Mouse (Mus musculus) hindbrain, embryonic 13.5 days (tissue): ENCODE data around the gene Chchd6. TPM values are rescaled to one million over a fixed set of nuclear protein-coding genes. Genes with fewer than 3 reads are reported as not detected.

ENCODE experiments used
- ATAC-seq: fragments of 200-750 bp; cut with Nextera tagmentation; 2 replicates; pipeline ENCODE4 v1.8.0; 2017; ENCODE audit warnings: moderate TSS enrichment; ENCODE audit not compliant: low FRiP score
- H3K27ac ChIP-seq: fragments of 300-500 bp; sonication (generic); 2 replicates; pipeline ENCODE4 v1.5.1; 2015; ENCODE audit warnings: inconsistent platforms, mild to moderate bottlenecking, moderate library complexity
- H3K27me3 ChIP-seq: fragments of 300-500 bp; sonication (generic); 2 replicates; pipeline ENCODE4 v1.6.1; 2015; ENCODE audit warnings: mild to moderate bottlenecking, inconsistent platforms
- H3K36me3 ChIP-seq: fragments of 300-500 bp; sonication (generic); 2 replicates; pipeline ENCODE4 v1.6.1; 2015; ENCODE audit warnings: mild to moderate bottlenecking, inconsistent platforms
- H3K4me1 ChIP-seq: fragments of 300-500 bp; sonication (generic); replicated peaks from 2 replicates; pipeline ENCODE4 v1.6.1; 2015; ENCODE audit warnings: inconsistent platforms
- H3K4me2 ChIP-seq: fragments of 300-500 bp; sonication (generic); 2 replicates; pipeline ENCODE4 v1.6.1; 2015; ENCODE audit warnings: inconsistent platforms, mild to moderate bottlenecking, moderate library complexity
- H3K4me3 ChIP-seq: fragments of 300-500 bp; sonication (generic); 2 replicates; pipeline ENCODE4 v1.5.1; 2015; ENCODE audit warnings: mild to moderate bottlenecking, inconsistent platforms
- H3K9ac ChIP-seq: fragments of 300-500 bp; sonication (generic); 2 replicates; pipeline ENCODE4 v1.6.1; 2015; ENCODE audit warnings: mild to moderate bottlenecking, inconsistent platforms
- H3K9me3 ChIP-seq: fragments of 300-500 bp; sonication (generic); 2 replicates; pipeline ENCODE4 v1.6.1; 2016; ENCODE audit warnings: inconsistent platforms
- WGBS: fragments of 180-500 bp; shearing (Covaris S2); methylation state at CpG from one replicate; pipeline ENCODE4 v1.1.7; 2015; 5-methylcytosine and 5-hydroxymethylcytosine counted together
- polyA plus RNA-seq: library from polyadenylated mRNA; unstranded; fragments of >200 nt; fragmentation: Nextera tagmentation; extraction: Ambion mirVana; gene quantifications from 2 replicates; pipeline ENCODE4 v1.2.1, GENCODE M21; 2015

Gene Chchd6
- polyA plus RNA-seq, result 125 and 126 TPM in 2 replicates

DNA sequence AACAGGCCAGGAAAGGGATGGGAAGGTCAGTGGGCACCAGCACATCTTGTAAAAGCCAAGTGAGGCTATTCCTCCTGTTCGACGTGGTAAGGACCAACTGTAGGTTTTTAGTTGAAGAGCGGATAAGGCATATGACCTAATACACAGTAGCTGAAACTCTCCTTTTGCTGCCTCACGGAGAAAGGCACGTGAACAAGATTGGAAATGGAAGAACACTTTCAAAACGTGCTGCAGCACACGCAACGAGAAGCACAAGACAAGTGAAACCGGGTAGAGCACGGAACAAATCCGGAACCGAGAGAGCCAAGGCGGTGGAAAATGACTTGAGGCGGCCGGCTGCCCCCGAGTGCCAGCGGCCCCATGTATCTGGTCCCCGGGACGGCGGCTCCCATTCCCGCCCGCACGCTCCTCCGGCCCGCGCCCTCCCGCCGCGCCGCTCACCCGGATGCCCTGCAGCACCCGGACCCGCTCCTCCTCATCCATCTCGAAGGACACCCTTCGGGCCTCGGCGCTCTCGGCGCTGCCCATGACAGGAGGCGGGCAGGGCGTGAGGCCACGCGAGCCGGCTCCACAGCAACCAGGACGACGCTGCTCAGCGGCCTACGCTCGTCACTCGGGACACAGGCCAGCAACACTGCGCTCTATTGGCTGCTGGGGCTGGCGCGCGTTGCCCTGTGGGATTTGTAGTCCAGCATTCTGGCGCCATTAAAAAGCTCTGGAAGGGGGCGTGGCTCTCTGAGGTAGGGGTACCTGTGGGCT, at the start of gene Chchd6:
Gene Chchd6, minus strand, starts transcription at position 635 of the 759 bp plus-strand sequence.
- under 1% methylated on average over 56 of the region's 56 CpGs for WGBS
- Histone ChIP-seq H3K36me3 (no peaks in the 10 kb centered on the region), H3K9me3 (peaks cover 3% of the 10 kb centered on the region; the same call in 1 of the 2 replicates), H3K4me1 (peaks cover 9% of the 10 kb centered on the region), H3K27ac (peak within 1 kb of the TSS; percentile 75), H3K4me3 (peak within 1 kb of the TSS; percentile 73), H3K9ac (peak within 1 kb of the TSS; percentile 87), H3K27me3 (no peaks in the 10 kb centered on the region), H3K4me2 (peak within 1 kb of the TSS; percentile 70)
- peak; percentile 99 for ATAC-seq

DNA sequence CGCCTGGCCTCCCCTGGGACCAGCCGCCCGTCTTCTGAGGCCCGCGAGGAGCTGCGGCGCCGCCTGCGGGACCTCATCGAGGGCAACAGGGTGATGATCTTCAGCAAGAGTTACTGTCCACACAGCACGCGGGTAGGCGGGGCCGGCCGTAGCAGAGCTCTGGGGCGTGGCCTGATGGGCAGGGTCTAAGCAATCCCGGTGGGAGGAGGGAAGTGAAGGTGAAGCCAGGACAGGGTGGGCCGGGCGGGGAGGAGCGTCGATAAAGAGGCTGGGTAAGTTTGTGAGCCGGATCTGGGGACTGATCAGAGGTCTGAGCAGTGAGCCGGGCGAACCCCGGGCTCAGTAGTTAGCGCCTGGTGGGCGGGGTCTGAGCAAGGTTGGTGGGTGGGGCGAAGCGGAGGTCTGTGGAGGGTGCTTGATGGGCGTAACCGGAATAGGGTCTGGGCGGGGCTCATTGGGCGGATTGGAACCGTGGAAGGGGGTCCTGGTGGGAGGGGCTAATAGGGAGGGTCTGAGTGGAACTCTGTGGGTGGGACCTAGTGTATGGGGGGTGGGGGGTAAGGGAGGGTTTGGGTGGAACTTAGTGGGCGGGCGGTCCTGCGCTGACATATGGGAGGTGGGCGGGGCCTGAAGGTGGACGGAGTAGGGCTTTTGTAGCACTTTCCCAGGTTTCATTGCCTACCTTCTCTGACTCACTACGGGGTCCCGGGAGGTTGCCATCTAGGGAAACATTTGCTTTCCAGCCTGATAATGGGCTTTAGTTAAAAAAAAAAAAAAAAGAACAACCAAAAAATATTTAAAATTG, 49.0 kb upstream of the Chchd6 start:
- Histone ChIP-seq H3K9ac (peak overlapping the region; percentile 78), H3K4me3 (peak overlapping the region; percentile 71), H3K27ac (peak overlapping the region; percentile 90), H3K9me3 (no peaks in the 10 kb centered on the region), H3K36me3 (no peaks in the 10 kb centered on the region), H3K27me3 (no peaks in the 10 kb centered on the region), H3K4me1 (peaks cover 14% of the 10 kb centered on the region), H3K4me2 (peak overlapping the region; percentile 74)
- peak; percentile 95 for ATAC-seq
- under 1% methylated on average over 41 of the region's 41 CpGs for WGBS

DNA sequence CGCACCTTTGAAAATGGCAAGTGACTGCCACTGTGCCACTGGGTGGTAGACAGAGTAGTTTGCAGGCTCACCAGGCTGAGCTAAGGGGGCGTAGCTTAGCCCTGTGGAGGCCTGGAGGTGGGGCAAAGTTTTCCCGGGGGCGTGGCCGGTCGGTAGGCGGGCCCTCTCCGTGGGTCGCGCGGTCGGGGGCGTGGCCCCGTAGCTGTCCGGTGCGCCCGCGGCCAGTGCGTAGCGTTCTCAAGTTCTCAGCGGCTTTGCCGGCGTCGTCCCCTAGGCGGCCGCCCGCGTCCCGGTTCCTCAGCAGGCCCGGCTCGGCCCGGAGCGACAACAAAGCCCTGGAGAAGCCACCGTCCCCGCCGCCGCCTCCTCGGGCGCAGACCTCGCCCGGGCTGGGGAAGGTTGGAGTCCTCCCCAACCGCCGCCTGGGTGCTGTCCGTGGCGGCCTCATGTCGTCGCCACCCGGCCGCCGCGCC, 48.4 kb upstream of the Chchd6 start, which contains the start of gene Txnrd3:
Gene Txnrd3, plus strand, starts transcription at position 191 of the 473 bp plus-strand sequence.
- peak; percentile 90 for ATAC-seq
- WGBS, result 1% methylated on average over 40 of the region's 51 CpGs
- H3K4me1 ChIP-seq, result peaks cover 14% of the 10 kb centered on the region
- no peaks in the 10 kb centered on the region for H3K27me3 ChIP-seq
- H3K4me3 ChIP-seq, result peak within 1 kb of the TSS; percentile 71
- H3K9ac ChIP-seq, result peak within 1 kb of the TSS; percentile 78
- H3K9me3 ChIP-seq, result no peaks in the 10 kb centered on the region
- H3K36me3 ChIP-seq, result no peaks in the 10 kb centered on the region
- H3K27ac ChIP-seq, result peak within 1 kb of the TSS; percentile 90
- H3K4me2 ChIP-seq, result peak within 1 kb of the TSS; percentile 74

DNA sequence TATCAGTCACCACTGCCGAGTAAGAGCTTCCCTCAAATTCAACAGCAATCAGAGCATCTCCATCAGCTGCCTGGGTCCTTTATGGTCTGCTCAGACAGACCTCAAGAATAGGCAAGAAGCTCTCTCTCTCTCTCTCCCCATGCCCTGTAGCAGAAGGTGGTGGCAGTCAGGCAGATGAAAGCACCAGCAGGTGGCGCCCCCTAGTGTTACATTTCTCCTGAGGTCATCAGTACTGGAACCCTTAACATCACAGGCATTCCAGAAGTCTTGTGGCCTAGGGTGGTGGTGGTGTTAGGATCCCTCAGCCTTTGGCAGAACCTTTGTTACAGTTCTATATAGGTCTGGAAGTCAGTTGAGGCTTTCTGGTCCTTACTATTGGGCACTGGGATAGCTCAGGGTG, 43.6 kb upstream of the Chchd6 start:
- 33% methylated on average over 2 of the region's 2 CpGs for WGBS
- H3K4me1 ChIP-seq, result peaks cover 13% of the 10 kb centered on the region
- H3K36me3 ChIP-seq, result no peaks in the 10 kb centered on the region
- no peak overlapping the region for H3K4me3 ChIP-seq
- no peaks in the 10 kb centered on the region for H3K27me3 ChIP-seq
- H3K27ac ChIP-seq, result no peak overlapping the region
- no peak for ATAC-seq
- no peaks in the 10 kb centered on the region for H3K9me3 ChIP-seq
- H3K9ac ChIP-seq, result no peak overlapping the region
- no peak overlapping the region for H3K4me2 ChIP-seq

DNA sequence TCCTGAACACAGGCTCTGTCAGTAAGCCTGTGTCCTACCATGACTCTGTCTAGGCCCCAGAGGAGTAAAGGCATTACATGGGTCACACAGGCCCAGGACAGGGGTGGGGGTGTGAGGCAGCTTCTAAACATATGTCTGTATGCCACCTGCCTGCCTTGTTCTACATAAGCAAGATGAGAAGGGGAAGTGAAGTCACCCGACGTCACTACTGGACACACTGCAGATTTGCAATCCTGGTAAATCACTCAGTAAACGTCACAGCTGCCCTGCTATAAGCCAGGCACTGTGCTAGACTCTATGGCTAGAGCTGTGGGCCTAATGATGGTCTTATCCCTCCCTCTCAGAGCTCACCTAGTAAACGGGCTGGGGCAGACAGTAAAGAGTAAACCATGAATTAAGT, 42.5 kb upstream of the Chchd6 start:
- 85% methylated on average over 4 of the region's 4 CpGs for WGBS
- ATAC-seq, result no peak
- no peaks in the 10 kb centered on the region for H3K36me3 ChIP-seq

DNA sequence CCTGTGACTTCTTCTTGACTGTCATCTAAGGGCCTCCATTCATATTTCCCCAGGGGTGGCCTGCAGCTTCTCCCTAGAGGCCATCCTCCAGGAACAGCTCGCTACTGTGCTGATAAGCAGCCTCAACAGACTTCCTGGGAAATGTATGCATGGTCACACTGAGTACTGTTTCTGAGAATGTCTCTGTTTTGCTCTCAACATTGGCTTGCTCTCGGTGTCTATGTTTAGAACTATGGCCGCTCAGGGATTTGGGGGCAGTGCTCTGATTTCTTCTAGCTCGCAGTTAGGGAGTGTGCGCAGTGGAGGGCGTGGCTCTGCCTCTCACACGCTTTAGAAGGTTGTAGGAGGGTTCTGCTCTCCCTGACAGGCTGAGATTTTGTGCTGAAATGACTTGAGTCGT, 38.9 kb upstream of the Chchd6 start:
- Histone ChIP-seq H3K9me3 (no peaks in the 10 kb centered on the region), H3K4me1 (peaks cover 25% of the 10 kb centered on the region), H3K27me3 (no peaks in the 10 kb centered on the region), H3K36me3 (no peaks in the 10 kb centered on the region), H3K4me2 (no peak overlapping the region), H3K9ac (no peak overlapping the region), H3K27ac (no peak overlapping the region), H3K4me3 (no peak overlapping the region)
- 51% methylated on average over 8 of the region's 8 CpGs for WGBS
- no peak for ATAC-seq

More for the DNA sequence above, 42.5 kb upstream of the Chchd6 start:
- Histone ChIP-seq H3K9me3 (no peaks in the 10 kb centered on the region), H3K27me3 (no peaks in the 10 kb centered on the region), H3K4me2 (no peak overlapping the region), H3K4me3 (no peak overlapping the region), H3K27ac (no peak overlapping the region), H3K9ac (no peak overlapping the region), H3K4me1 (peaks cover 17% of the 10 kb centered on the region)

DNA sequence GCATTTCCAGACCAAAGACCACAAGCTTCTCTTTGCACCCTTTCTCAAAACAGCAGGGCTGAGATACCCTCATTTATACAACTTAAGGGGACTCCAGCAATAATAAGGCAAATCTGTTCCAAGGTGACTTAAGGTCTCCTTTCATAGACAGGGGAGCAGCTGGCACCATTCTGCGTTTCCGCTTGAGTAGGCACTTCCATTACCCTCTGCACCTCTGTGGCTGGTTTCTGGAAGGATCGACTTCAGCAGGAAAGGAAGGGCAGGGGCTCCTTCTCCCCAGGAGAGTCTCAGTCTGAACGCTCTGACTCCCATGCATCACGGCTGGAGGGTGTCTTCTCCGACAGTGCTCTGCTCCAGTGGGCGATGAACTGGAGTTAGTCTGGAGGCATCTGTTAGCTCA, 37.7 kb upstream of the Chchd6 start:
- Histone ChIP-seq H3K4me3 (no peak overlapping the region), H3K36me3 (no peaks in the 10 kb centered on the region), H3K9ac (peak overlapping the region; percentile 39; the same call in 1 of the 2 replicates), H3K4me2 (no peak overlapping the region), H3K27ac (peak overlapping the region; percentile 27), H3K27me3 (no peaks in the 10 kb centered on the region), H3K9me3 (no peaks in the 10 kb centered on the region), H3K4me1 (peaks cover 25% of the 10 kb centered on the region)
- no peak for ATAC-seq
- 42% methylated on average over 7 of the region's 7 CpGs for WGBS

DNA sequence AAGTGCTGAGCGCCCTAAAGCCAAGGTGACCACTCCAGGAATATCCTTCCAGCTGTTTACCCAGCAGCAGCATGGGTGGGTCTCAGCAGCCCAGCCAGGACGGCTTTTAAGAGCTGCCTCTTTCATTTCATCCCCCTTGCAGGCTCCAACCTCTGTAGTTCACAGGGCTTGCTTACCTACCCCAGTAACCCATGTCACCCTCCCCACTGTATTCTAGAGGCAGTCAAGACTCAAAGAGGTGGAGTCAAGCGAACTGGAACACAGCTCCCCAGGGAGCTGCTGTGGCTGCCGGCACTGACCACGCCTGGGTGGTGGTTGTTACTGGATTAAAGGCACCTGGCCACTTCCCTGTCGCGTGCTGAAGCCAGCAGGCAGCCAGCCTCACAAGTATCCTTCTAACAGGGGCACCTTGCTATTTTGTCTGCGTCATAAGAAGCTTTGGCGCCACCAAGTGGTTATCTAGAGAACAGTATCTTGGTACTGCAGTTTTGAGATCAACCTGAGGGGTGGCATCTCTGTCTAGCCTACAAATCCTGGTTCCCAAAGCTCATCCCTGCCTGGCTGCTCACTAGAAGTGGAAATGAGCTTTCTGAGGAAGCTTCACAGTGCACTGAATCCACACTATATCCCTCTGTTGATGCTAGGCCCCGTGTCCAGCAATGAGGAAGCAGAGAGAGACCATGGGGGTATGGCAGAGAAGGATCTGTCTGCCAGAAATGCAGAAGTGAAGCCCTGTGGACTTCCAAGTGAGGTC, 36.5 kb upstream of the Chchd6 start:
- H3K27ac ChIP-seq, result peak overlapping the region; percentile 27
- ATAC-seq, result peak; percentile 86
- no peaks in the 10 kb centered on the region for H3K27me3 ChIP-seq
- no peaks in the 10 kb centered on the region for H3K9me3 ChIP-seq
- no peak overlapping the region; the same call in 1 of the 2 replicates for H3K4me2 ChIP-seq
- H3K4me1 ChIP-seq, result peaks cover 25% of the 10 kb centered on the region
- WGBS, result 11% methylated on average over 10 of the region's 10 CpGs
- no peak overlapping the region for H3K4me3 ChIP-seq
- no peaks in the 10 kb centered on the region for H3K36me3 ChIP-seq
- H3K9ac ChIP-seq, result peak overlapping the region; percentile 55; the same call in 1 of the 2 replicates

DNA sequence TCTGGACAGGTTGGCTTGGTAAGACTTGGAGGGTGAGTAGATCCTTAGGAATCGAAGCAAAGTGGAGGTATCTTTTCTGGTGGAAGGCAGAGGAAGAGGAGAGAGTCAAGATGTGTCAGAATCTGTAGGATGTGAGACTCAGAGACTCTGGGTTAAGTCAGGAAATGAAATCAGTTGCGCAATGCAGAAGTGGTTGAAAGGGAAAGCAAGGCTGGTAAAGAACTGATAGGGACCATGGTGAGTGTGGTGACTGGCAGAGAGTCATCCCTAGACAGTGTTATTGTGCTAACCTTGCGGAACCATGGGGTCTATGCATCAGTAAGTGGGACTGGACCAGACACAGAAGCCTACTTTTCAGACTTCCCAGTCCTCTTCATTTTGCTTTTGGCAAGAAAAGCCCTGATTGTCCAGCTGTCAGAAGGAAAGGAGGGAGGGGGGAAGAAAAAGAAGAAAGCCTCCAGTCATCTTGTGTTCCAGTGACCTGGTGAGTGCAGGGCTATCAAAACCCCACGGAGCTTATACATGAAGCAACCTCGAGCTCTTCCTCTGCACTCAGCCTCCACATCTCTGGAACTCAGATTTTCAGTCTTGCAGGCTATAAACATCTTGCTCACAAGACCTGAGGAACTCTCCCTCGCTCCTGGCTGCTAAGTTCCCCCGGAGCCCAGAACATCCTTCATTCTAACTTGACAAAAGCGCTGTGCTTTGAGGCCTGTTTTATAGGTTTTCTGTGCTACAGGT, 32.8 kb upstream of the Chchd6 start:
- H3K27me3 ChIP-seq, result no peaks in the 10 kb centered on the region
- no peak for ATAC-seq
- no peak overlapping the region for H3K4me2 ChIP-seq
- H3K9me3 ChIP-seq, result no peaks in the 10 kb centered on the region
- no peak overlapping the region for H3K27ac ChIP-seq
- H3K9ac ChIP-seq, result no peak overlapping the region
- no peak overlapping the region for H3K4me3 ChIP-seq
- 63% methylated on average over 8 of the region's 8 CpGs for WGBS
- peaks cover 10% of the 10 kb centered on the region for H3K4me1 ChIP-seq
- H3K36me3 ChIP-seq, result no peaks in the 10 kb centered on the region

DNA sequence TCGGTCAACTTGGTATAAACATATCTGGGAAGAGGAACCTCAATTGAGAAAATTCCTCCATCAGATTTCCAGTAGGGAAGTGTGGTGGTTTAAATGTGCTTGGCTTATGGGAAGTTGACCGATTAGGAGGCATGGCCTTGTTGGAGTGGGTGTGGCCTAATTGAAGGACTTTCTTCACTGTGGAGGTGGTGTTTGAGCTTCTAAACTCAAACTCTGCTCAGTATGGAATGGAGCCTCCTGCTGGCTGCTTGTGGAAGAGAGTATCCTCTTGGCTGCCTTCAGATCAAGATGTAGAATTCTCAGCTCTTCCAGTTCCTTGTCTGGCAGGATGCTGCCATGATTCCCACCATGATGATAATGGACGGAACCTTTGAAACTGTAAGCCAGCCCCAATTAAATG, 27.2 kb upstream of the Chchd6 start:
- Histone ChIP-seq H3K4me3 (no peak overlapping the region), H3K9me3 (no peaks in the 10 kb centered on the region), H3K4me1 (no peaks in the 10 kb centered on the region), H3K4me2 (no peak overlapping the region), H3K9ac (no peak overlapping the region), H3K27me3 (no peaks in the 10 kb centered on the region), H3K36me3 (no peaks in the 10 kb centered on the region), H3K27ac (no peak overlapping the region)
- no peak for ATAC-seq
- WGBS, result 87% methylated on average over 3 of the region's 3 CpGs

DNA sequence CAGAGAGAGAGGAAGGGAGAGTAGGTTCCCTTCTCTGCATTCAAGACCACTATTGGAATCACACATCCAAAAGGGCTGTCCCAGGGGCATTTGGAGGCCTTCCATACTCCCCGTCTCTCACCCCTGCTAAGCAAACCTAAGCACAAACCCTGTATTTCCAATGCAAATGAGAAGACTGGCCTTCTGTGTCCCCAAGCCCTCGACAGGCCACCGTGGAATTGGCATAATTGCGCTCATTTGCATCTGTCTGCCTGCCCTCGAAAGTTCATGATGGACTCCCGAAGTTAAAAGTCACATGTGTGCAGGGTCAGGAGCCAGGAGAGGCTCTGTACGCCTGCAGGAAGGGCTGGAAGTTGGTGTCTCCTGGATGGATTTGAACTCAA, 19.9 kb upstream of the Chchd6 start:
- Histone ChIP-seq H3K27ac (peak overlapping the region; percentile 96; the same call in 1 of the 2 replicates), H3K36me3 (no peaks in the 10 kb centered on the region), H3K4me2 (no peak overlapping the region), H3K4me1 (peaks cover 30% of the 10 kb centered on the region), H3K4me3 (no peak overlapping the region), H3K9me3 (no peaks in the 10 kb centered on the region), H3K27me3 (no peaks in the 10 kb centered on the region), H3K9ac (no peak overlapping the region)
- WGBS, result 20% methylated on average over 7 of the region's 7 CpGs
- ATAC-seq, result no peak
